Mouse (Mus musculus) Patski (cell line): Measurements from ENCODE around the gene Hap1. TPM values are rescaled to one million over a fixed set of nuclear protein-coding genes. Genes with fewer than 3 reads are reported as not detected.

ENCODE experiments used
- ATAC-seq: fragments of 100-300 bp; one replicate; pipeline ENCODE4 v1.8.0; 2021
- CTCF ChIA-PET: fragments of 350-600 bp; sonication (Branson Sonifier 250); formaldehyde crosslinking; loops from one replicate; lab custom pipeline; 2022; ENCODE audit warnings: inconsistent platforms; lab: Charles Lee
- POLR2A ChIA-PET: fragments of 350-600 bp; sonication (Branson Sonifier 250); formaldehyde crosslinking; loops from one replicate; lab custom pipeline; 2022; ENCODE audit warnings: antibody characterized with exemption, inconsistent platforms; lab: Charles Lee
- DNase-seq: peaks from one replicate; pipeline ENCODE4 v3.0.0-alpha.2; 2011; ENCODE audit warnings: low read depth, low spot score
- H3K27me3 ChIP-seq: fragments of 371-371 bp; one replicate; pipeline ENCODE4 v1.5.1; 2021
- CTCF ChIP-seq: fragments of 100-300 bp; IDR thresholded peaks from one replicate; pipeline ENCODE4 v1.5.1; 2021
- in situ Hi-C: fragments of 300-500 bp; cut with MboI; formaldehyde crosslinking; loops from 3 replicates; pipeline ENCODE4 v1.11.1; 2018; ENCODE audit warnings: low pct_unique_long_range_greater_than_20kb, mixed read lengths
- polyA plus RNA-seq: library from polyadenylated mRNA; unstranded; gene quantifications from one replicate; pipeline ENCODE4 v1.2.3, GENCODE M21; 2021

The Hap1 gene
- polyA plus RNA-seq, 1 experiment from 2014 or later, result 23.9 TPM

DNA sequence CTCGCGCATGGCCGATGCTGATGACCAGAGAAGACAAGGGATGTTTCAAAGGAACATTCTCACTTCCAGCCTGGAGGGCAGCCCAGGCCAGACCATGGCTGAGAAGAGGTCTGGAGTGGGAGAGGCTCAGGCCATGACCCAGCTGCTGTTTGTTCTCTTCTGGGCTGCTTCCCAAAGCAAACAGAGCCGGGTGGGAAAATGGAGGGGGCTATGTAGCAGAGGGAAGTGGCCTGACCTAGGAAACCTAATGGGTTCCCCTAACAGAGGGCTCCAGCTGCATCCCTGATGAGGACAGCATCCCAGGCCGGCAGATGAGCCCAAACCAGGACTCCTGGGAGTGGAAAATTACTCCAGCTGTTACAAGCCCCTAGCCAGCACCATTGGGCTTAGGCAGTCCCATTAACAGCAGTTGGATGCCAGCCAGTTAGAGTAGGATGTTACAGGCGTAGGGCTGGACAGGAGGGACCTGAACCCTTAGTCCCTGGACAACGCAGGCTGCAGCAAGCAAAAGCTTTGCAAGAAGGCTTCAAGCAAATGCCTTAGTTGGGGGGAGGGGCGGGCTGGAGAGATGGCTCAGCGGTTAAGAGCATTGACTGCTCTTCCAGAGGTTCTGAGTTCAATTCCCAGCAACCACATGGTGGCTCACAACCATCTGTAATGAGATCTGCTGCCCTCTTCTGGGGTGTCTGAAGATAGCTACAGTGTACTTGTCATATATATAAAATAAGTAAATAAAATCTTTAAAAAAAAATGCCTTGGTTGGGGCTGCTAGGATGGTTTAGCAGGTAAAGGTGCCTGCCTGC lies 35.4 kb upstream of the Hap1 start:
- H3K27me3 ChIP-seq, result no peaks in the 10 kb centered on the region
- no peak for TF ChIP-seq CTCF
- ChIA-PET POLR2A (interaction anchor here (1.1 kb wide), 1 partner anchor 10 kb away, joined by 3 read pairs; no protein-coding TSS in a partner anchor), CTCF (interaction anchor here (1.1 to 1.6 kb wide), 2 partner anchors 17 to 120 kb away, joined by 3 to 6 read pairs; no protein-coding TSS in a partner anchor)
- ATAC-seq (no peak), DNase-seq (no peak)
- in situ Hi-C loops, result no loop called here

DNA sequence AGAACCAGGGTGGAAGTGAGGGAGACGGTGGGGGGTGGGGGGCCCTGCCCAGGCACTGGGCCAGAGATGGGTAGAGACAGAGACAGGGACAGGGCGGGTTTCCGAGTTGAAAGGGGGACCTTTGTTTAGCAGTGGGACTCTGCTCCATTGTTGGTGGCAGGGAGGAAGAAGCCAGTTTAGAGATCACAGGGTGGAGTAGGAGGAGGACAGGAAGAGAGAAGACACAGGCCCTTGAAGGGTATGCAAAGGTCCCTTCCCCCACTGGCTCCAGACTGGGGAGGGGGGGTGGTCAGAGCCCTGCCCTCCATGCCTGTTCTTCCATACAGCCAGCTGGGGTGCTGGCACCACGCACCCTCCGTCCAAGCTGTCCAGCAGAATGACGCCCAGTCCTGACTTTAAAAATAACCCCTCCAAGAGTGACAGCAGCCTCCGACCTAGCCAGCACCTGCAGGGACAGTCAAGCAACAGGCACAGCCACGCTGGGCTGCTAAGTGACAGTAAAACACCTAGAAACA lies 34.1 kb upstream of the Hap1 start:
- ATAC-seq (no peak), DNase-seq (no peak)
- no peak for TF ChIP-seq CTCF
- POLR2A ChIA-PET, result no interaction called here
- CTCF ChIA-PET, result interaction anchor here (1.6 kb wide), 1 partner anchor 14 kb away, joined by 3 read pairs; no protein-coding TSS in a partner anchor
- in situ Hi-C loops, result no loop called here
- H3K27me3 ChIP-seq, result no peaks in the 10 kb centered on the region

DNA sequence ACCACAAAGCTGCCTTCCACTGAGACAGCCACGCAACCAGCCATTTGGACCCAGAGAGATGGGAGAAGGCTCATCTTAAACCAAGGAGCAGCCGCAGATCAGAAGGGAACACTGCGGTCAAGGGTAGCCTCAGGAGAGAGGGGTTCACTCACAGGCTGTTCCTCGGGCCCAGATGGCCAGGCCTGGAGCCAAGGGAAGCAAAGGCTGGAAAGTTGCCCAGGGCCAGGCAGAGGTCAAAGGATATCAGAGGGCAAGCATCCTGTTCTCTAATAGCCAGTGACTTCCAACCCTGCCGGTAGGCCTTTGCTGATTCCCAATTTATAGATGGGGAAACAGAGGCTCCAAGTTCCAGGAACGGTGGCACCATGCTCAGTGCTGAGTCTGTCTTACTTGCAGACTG lies 32.7 kb upstream of the Hap1 start:
- DNase-seq (no peak), ATAC-seq (no peak)
- ChIA-PET CTCF (no interaction called here), POLR2A (no interaction called here)
- no peaks in the 10 kb centered on the region for H3K27me3 ChIP-seq
- in situ Hi-C loops, result no loop called here
- TF ChIP-seq CTCF, result no peak

DNA sequence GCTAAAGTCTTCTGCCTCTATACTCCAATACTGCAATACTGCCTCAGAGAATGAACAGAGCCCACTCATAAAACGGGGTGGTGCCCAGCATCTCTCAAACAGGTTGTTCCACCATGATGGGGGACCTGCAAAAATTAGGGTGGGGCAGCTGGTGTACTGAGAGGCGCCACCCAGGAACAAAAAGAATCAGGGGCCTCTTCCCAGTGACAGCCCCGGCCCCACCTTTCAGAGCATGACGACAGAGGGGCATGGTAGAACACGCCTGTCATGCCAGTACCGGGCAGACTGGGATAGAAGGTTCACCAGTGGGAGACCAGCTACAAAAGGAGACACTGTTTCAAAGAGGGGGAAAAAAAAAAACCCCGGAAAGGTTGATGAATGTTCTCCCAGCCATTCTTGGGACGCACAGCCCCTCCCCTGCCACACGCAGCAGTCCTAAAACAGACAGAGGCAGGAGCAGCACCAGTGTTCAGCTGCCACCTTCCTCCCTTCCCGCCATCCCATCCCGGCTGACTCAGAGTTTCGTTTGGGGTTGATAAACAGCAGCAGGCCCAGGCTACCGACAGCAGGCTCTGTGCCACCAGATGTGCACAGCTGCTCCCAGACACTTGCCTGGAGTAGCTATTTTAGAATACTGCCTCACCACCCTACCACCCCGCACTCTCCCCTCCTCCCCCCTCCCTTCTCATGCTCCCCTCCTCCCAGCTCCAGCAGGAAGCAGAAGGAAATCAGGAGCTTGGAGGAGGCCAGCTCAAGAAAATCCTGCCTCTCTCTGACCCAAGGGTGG lies 31.9 kb upstream of the Hap1 start:
- no peak for TF ChIP-seq CTCF
- no peaks in the 10 kb centered on the region for H3K27me3 ChIP-seq
- POLR2A ChIA-PET, result interaction anchor here (0.9 kb wide), 1 partner anchor 17 kb away, joined by 3 read pairs; no protein-coding TSS in a partner anchor
- DNase-seq (no peak), ATAC-seq (no peak)
- in situ Hi-C loops, result no loop called here
- CTCF ChIA-PET, result no interaction called here

DNA sequence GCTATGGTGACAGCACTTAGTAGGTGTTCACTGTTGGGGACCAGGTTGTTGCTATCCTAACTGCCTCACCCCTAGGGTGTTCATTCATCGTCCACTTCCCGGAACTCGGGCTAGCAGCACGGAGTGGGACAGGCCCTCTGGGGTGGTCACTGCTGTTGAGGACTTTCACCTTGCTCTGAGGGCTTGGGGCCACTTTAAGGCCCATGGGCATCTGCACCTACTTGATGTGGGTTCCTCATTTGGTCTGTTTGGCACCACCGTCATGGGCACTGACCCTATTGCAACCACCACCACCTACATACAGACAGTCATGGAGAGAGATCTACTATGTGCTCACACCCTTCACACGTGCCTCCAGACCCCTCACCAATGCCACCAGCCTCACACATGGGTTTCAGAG lies 31.2 kb upstream of the Hap1 start:
- H3K27me3 ChIP-seq, result no peaks in the 10 kb centered on the region
- no peak for DNase-seq
- ATAC-seq, result no peak
- CTCF ChIA-PET, result no interaction called here
- TF ChIP-seq CTCF, result no peak
- in situ Hi-C loops, result no loop called here
- POLR2A ChIA-PET, result interaction anchor here (0.9 kb wide), 1 partner anchor 16 kb away, joined by 3 read pairs; no protein-coding TSS in a partner anchor

DNA sequence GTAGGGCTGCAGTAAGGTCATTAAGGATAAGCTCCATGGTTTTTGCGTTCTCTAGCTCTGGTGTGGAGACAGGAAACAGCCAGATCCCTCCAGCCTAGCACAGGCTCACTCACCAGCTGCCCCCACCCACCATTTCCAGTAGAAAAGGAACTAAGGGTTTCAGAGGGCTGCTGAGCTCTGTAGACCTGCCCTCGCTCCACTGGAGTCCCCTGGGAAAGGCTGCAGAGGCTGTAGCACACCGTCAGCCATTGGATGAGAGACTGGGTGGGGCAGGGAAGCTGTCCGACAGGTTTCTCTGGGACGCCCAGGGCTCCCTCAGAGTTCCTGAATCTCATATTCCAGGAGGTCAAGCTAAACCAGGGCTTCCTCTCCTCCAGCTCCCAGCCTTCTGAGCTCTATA lies 30.7 kb upstream of the Hap1 start:
- H3K27me3 ChIP-seq, result no peaks in the 10 kb centered on the region
- TF ChIP-seq CTCF, result no peak
- ATAC-seq (no peak), DNase-seq (no peak)
- in situ Hi-C loops, result no loop called here
- ChIA-PET CTCF (no interaction called here), POLR2A (no interaction called here)

DNA sequence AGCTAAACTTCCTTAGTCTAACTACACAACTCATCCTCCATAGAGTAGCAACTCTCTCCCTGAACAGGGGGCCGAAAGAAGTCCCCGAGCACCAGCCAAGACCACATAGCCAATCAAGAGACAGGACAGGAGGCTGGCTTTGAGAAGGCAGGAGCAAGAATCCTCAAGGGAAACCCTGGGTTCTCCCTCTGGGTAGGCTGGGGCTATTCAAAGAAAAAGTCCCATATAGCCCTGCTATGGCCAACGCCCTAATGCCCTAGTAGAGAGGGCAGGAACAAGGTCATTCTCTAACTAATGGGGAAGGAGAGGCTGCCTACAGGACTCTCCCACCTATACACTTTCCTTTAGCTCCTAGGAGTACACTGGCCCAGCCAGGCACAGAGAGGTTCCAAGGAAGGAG lies 29.1 kb upstream of the Hap1 start:
- ChIA-PET POLR2A (no interaction called here), CTCF (interaction anchor here (0.6 to 0.9 kb wide), 2 partner anchors 15 to 23 kb away, joined by 3 to 4 read pairs; no protein-coding TSS in a partner anchor)
- no peaks in the 10 kb centered on the region for H3K27me3 ChIP-seq
- DNase-seq (no peak), ATAC-seq (no peak)
- in situ Hi-C loops, result no loop called here
- TF ChIP-seq CTCF, result no peak

DNA sequence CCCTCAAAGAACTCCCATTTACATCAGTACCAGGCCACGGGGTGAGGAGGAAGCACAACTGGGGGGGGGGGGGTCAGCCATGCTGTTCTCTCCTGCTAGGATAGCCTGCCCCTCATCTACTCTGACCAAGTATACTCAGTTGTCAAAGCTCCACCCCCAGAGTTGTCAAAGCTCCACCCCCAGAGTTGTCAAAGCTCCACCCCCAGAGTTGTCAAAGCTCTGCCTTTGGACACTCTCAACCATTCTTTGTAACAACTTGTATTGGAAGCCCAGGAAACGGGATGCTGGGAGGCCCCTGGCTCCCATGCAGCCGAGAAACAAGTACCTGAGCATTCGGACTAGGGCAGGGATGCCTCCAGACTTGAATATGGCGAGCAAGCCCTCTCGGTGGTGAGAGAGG lies 26.8 kb upstream of the Hap1 start:
- no peak for TF ChIP-seq CTCF
- H3K27me3 ChIP-seq, result no peaks in the 10 kb centered on the region
- in situ Hi-C loops, result no loop called here
- DNase-seq (no peak), ATAC-seq (no peak)
- ChIA-PET CTCF (no interaction called here), POLR2A (no interaction called here)

DNA sequence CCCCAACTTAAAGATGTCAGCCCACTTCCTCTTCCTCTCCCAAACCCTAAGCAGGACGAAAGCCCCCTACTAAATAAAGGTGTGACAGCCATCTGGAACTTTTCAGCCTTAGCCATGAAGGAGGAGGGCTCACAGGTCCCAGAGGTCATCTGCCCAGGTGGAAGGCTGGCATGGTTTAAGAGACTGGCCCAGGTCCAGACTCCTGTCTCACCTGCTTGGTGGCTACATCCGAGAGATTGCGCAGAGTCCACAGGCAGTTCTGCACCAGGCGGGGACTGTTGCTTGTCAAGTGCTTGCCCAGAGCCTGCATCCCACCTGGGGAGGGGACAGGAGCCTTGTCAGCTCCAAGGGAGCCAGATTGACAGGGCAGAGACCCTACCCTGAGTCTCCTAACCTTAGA lies 23.4 kb upstream of the Hap1 start:
- in situ Hi-C loops, result no loop called here
- H3K27me3 ChIP-seq, result no peaks in the 10 kb centered on the region
- POLR2A ChIA-PET, result interaction anchor here (0.6 kb wide), 1 partner anchor 605 kb away, joined by 3 read pairs; no protein-coding TSS in a partner anchor
- CTCF ChIA-PET, result no interaction called here
- TF ChIP-seq CTCF, result no peak
- no peak for DNase-seq
- no peak for ATAC-seq

DNA sequence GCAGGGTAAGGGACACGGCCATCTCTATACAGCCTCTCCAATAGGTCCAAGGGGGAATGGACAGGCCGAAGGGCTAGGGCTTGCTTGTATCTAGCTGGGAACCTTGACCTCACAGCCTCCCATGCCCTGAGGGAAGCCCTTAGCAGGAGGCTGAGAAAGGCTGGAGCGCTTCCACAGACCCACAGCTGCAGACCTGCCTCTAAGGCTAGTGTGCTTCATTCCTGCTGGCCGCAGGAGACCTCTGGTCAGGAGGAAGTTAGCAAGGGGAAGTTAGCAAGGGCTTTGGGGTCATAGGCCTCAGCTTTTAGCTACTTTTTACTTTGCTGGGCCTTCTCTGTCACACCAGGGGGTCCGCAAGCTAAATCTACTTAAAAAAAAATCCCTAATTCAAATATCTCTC lies 22.5 kb upstream of the Hap1 start:
- in situ Hi-C loops, result no loop called here
- CTCF ChIA-PET, result no interaction called here
- no peak for TF ChIP-seq CTCF

More for the DNA sequence above, 22.5 kb upstream of the Hap1 start:
- POLR2A ChIA-PET, result no interaction called here
- ATAC-seq (no peak), DNase-seq (no peak)
- H3K27me3 ChIP-seq, result no peaks in the 10 kb centered on the region
